Mouse (Mus musculus) forebrain, embryonic 15.5 days (tissue): ENCODE data around the gene Glul. TPM values are rescaled to one million over a fixed set of nuclear protein-coding genes. Genes with fewer than 3 reads are reported as not detected.
"Not testable (repeated sequence)": the region's sequence is repeated elsewhere in the genome, so short reads cannot be mapped to it uniquely, and the experiment has no call there.

ENCODE experiments used
- ATAC-seq: fragments of 200-750 bp; cut with Nextera tagmentation; replicated peaks from 2 replicates; pipeline ENCODE4 v1.8.0; 2017; ENCODE audit warnings: mild to moderate bottlenecking, moderate TSS enrichment, moderate library complexity
- H3K27ac ChIP-seq: fragments of 300-500 bp; sonication (generic); replicated peaks from 2 replicates; pipeline ENCODE4 v1.5.1; 2015; ENCODE audit warnings: mild to moderate bottlenecking, inconsistent platforms
- H3K27me3 ChIP-seq: fragments of 300-500 bp; sonication (generic); 2 replicates; pipeline ENCODE4 v1.6.1; 2015; ENCODE audit warnings: inconsistent platforms
- H3K36me3 ChIP-seq: fragments of 300-500 bp; sonication (generic); 2 replicates; pipeline ENCODE4 v1.6.1; 2015; ENCODE audit warnings: mild to moderate bottlenecking, inconsistent platforms
- H3K4me1 ChIP-seq: fragments of 300-500 bp; sonication (generic); 2 replicates; pipeline ENCODE4 v1.6.1; 2015; ENCODE audit warnings: inconsistent platforms
- H3K4me2 ChIP-seq: fragments of 300-500 bp; sonication (generic); replicated peaks from 2 replicates; pipeline ENCODE4 v1.6.1; 2015; ENCODE audit warnings: mild to moderate bottlenecking, inconsistent platforms
- H3K4me3 ChIP-seq: fragments of 300-500 bp; sonication (generic); 2 replicates; pipeline ENCODE4 v1.5.1; 2015; ENCODE audit warnings: mild to moderate bottlenecking, inconsistent platforms
- H3K9ac ChIP-seq: fragments of 300-500 bp; sonication (generic); replicated peaks from 2 replicates; pipeline ENCODE4 v1.6.1; 2015; ENCODE audit warnings: mild to moderate bottlenecking, inconsistent platforms
- H3K9me3 ChIP-seq: fragments of 300-500 bp; sonication (generic); 2 replicates; pipeline ENCODE4 v1.6.1; 2016; ENCODE audit warnings: inconsistent platforms
- WGBS: fragments of 180-500 bp; shearing (Covaris S2); methylation state at CpG from one replicate; pipeline ENCODE4 v1.1.7; 2015; ENCODE audit warnings: mixed read lengths; 5-methylcytosine and 5-hydroxymethylcytosine counted together
- polyA plus RNA-seq: library from polyadenylated mRNA; unstranded; fragments of >200 nt; fragmentation: Nextera tagmentation; extraction: Ambion mirVana; gene quantifications from 2 replicates; pipeline ENCODE4 v1.2.1, GENCODE M21; 2015

The Glul gene
- polyA plus RNA-seq: 121 and 133 TPM in 2 replicates

DNA sequence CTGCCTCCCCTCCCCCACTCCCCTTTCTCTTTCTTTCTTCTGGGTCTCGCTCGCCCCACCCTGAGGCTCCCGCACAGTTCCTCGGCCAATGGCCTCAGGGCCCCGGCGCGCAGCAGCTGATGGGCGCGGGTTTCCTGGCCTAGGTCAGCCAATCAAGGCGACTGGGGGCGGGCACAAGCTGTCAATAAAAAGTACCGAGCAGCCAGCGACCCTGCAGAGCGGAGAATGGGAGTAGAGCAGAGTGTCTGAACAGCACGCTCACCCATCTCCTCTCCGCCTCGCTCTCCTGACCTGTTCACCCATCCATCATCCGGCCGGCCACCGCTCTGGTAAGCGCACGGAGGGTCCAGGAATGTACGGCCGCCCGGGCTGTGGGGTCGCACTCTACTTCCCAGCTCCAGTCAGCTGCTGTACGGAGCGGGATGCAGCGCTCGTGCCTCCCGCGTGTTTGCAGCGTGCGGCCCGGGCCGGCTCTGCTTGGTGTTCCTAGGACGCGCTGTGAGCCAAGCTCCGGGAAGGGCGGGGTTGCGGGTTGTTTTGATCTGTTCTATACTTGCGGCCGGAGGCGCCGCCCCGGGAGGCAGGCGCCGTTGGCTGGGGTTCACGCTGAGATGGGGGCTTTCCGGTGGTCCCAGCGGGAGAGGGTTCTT, at the start of gene Glul, which contains the start of gene Teddm2:
TSS of gene Glul (plus strand) at position 214 of the 650 bp plus-strand sequence.
TSS of gene Teddm2 (minus strand) at position 498 of the 650 bp plus-strand sequence.
- H3K4me3 ChIP-seq: peak within 1 kb of the TSS; percentile 96
- H3K4me1 ChIP-seq: peaks cover 41% of the 10 kb centered on the region
- H3K9me3 ChIP-seq: no peaks in the 10 kb centered on the region
- peaks cover 19% of the 10 kb centered on the region for H3K36me3 ChIP-seq
- no peaks in the 10 kb centered on the region for H3K27me3 ChIP-seq
- WGBS: under 1% methylated on average over 51 of the region's 51 CpGs
- H3K27ac ChIP-seq: peak within 1 kb of the TSS; percentile 99
- H3K9ac ChIP-seq: peak within 1 kb of the TSS; percentile 95
- peak within 1 kb of the TSS; percentile 59 for H3K4me2 ChIP-seq
- peak; percentile 97 for ATAC-seq

DNA sequence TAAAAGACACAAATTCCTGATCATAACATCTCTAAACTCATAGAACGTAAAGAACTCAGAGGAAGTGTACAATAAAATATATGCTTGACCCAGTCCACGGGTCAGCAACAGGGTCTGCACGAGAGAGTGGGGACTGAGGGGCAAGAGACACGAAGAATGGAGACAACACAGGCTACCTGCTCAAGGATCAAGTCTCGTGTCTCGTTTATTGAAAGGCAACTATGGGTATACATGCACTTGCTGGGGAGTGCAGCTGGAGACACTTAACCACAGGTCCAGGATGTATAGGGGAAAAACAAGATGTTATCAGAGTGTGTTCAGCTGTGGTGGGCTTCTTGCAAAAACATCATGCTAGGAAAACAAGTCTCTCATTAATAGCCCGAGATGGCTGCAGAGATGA, 47.0 kb upstream of the Glul start:
- not testable (repeated sequence) for H3K4me1 ChIP-seq, H3K9ac ChIP-seq, H3K36me3 ChIP-seq, H3K4me2 ChIP-seq, H3K9me3 ChIP-seq, H3K27me3 ChIP-seq, H3K4me3 ChIP-seq, ATAC-seq, H3K27ac ChIP-seq
- WGBS: 82% methylated on average over 7 of the region's 7 CpGs

DNA sequence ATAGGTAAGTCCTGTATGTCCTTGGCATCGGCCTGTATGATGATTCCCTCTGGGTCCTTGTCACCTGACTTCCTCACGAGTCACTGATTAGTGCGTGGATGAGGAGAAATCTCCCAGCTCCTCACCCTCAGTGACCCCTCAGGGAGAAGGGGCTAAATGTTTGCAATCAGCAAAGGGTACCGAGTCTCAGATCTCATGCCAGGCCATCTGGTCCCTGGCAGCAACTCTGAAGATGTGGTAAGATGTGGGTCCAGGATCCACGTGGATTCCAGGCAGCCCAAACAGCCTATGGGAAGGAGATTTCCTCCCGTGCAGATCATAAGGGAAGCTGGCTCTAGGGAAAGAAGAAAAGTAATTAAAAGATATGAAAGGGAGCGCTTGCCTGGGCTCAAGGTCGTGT, 43.8 kb upstream of the Glul start:
- H3K4me1 ChIP-seq: no peaks in the 10 kb centered on the region
- no peaks in the 10 kb centered on the region for H3K9me3 ChIP-seq
- no peak overlapping the region for H3K9ac ChIP-seq
- no peaks in the 10 kb centered on the region for H3K36me3 ChIP-seq
- H3K27ac ChIP-seq: no peak overlapping the region
- H3K27me3 ChIP-seq: no peaks in the 10 kb centered on the region
- no peak overlapping the region for H3K4me2 ChIP-seq
- ATAC-seq: no peak
- 72% methylated on average over 8 of the region's 8 CpGs for WGBS
- no peak overlapping the region for H3K4me3 ChIP-seq

DNA sequence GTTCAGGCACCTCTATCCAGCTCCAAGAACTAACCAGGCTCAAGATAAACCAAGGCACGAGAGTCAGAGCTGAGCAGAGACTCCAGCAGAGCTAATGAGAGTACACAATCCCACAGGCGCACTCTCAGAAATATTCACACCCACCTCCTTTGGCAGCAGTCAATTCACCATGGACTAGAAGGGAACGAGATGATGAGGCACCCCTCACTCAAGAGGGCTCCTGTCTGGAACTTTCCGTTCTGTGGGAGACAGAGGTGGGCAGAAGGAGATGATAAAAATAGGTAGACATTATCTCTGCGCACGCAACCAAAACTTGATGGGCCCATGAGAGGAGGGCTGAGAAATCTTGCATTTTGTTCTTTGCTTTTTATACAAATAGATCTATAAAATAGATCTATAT, 25.7 kb upstream of the Glul start, which contains the start of gene Teddm1b:
TSS of gene Teddm1b (plus strand) at position 301 of the 400 bp plus-strand sequence.
- WGBS: 86% methylated on average over 6 of the region's 6 CpGs
- ATAC-seq: no peak
- no peaks in the 10 kb centered on the region for H3K4me1 ChIP-seq

DNA sequence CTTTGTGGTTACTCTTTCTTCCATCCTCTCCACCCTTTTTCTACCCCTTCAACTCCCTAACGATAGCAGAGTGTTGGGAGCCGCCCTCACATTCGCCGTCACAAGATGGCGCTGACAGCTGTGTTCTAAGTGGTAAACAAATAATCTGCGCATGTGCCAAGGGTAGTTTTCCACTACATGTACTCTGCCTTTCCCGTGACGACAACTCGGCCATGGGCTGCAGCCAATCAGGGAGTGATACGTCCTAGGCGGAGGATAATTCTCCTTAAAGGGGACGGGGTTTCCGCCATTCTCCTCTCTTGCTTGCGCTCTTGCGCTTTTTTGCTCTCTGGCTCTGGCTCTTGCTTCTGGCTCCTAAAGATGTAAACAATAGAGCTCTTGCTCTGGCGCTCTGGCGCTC, 19.4 kb upstream of the Glul start:
- not testable (repeated sequence) for H3K9ac ChIP-seq, H3K4me1 ChIP-seq, ATAC-seq, H3K9me3 ChIP-seq, H3K27ac ChIP-seq, H3K27me3 ChIP-seq, H3K4me2 ChIP-seq, H3K4me3 ChIP-seq, H3K36me3 ChIP-seq
- WGBS: 97% methylated on average over 17 of the region's 17 CpGs

More for the DNA sequence above, 25.7 kb upstream of the Glul start, which contains the start of gene Teddm1b:
- H3K27me3 ChIP-seq: no peaks in the 10 kb centered on the region
- no peak within 1 kb of the TSS for H3K4me3 ChIP-seq
- H3K9ac ChIP-seq: no peak within 1 kb of the TSS
- no peaks in the 10 kb centered on the region for H3K36me3 ChIP-seq
- H3K4me2 ChIP-seq: no peak within 1 kb of the TSS
- H3K9me3 ChIP-seq: no peaks in the 10 kb centered on the region
- H3K27ac ChIP-seq: no peak within 1 kb of the TSS

DNA sequence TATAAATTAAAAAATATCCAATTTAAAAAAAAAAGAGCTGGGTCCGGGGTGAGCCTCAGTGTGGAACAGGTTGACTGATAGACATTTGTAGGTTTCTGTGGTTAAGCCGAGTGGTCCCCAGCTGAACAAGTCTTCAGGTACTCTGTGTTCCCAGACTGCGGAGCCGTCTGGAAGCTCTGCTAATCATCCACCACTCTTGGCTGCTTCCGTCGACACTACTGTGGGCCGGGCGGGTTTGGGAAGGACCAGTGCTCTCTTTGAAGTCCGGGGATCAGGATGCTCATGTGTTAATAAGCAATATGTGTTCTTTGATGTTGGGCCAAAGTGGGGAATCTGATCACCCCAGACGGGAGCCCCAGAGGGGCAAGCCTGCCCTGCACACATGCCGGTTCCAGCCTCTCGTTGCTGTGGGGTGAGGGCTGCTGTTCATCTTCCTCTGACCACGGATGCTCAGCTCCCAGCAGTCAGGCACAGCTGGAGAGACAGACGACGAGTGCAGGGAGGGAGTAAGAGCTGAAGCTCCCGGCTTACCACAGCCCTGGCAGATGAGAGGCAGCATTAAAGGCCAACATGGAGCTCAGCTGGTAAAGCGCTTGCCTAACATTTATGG, 13.6 kb upstream of the Glul start:
- no peaks in the 10 kb centered on the region for H3K27me3 ChIP-seq
- no peak overlapping the region for H3K27ac ChIP-seq
- ATAC-seq: 0 out of 2 replicates have a peak, but pooled peaks have one; percentile 26

DNA sequence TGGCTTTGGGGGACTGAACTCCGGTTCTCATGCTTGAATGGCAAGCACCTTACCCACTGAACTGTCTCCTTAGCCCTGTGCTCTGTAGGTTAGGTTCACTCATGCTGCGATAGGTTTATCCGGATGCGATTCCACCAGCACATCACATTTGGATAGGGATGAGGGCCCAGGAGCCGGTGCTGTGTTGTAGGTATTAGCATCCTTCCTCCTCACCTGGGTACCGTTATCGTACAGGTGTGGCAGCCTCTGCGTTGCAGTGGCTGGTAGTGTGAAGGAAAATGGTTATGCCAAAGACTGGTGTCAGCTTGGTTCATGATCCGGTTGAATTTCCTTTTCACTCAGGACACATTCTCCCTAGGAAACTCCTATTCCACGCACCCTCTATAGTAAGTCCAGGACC, 9.6 kb upstream of the Glul start:
- no peak overlapping the region for H3K9ac ChIP-seq
- no peak overlapping the region for H3K4me2 ChIP-seq
- no peaks in the 10 kb centered on the region for H3K27me3 ChIP-seq
- H3K9me3 ChIP-seq: no peaks in the 10 kb centered on the region
- 97% methylated on average over 10 of the region's 10 CpGs for WGBS
- no peak overlapping the region for H3K27ac ChIP-seq
- H3K4me3 ChIP-seq: no peak overlapping the region
- no peaks in the 10 kb centered on the region for H3K36me3 ChIP-seq
- peaks cover 9% of the 10 kb centered on the region for H3K4me1 ChIP-seq
- ATAC-seq: no peak

More for the DNA sequence above, 13.6 kb upstream of the Glul start:
- Histone ChIP-seq H3K4me2 (no peak overlapping the region), H3K9ac (no peak overlapping the region), H3K36me3 (no peaks in the 10 kb centered on the region), H3K4me1 (no peaks in the 10 kb centered on the region), H3K4me3 (no peak overlapping the region), H3K9me3 (no peaks in the 10 kb centered on the region)
- WGBS: 40% methylated on average over 17 of the region's 17 CpGs

DNA sequence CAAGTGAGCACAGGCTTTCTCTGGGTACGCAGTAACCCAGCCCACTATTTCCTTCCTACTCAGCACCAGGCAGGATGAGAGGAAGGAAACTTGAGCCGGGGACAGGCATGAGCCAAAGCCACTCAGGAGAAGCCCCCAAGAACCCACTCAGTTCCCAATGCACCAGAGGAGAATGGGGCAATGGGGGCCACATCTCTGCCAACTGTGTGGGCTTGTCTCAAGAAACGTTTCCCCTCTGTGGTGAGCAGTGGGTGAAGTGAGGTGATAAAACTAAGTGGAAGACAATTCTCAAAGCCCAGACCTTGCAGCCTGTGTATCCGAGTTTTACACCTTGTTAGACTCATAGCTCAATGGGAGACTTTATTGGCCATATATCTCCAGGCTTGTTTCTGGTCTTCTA, 8.3 kb upstream of the Glul start, which contains the start of gene Teddm1a:
TSS of gene Teddm1a (plus strand) at position 301 of the 400 bp plus-strand sequence.
- no peaks in the 10 kb centered on the region for H3K27me3 ChIP-seq
- H3K36me3 ChIP-seq: no peaks in the 10 kb centered on the region
- H3K4me3 ChIP-seq: no peak within 1 kb of the TSS
- H3K9ac ChIP-seq: no peak within 1 kb of the TSS
- no peak within 1 kb of the TSS for H3K27ac ChIP-seq
- ATAC-seq: no peak
- no peaks in the 10 kb centered on the region for H3K9me3 ChIP-seq
- 80% methylated on average over 4 of the region's 4 CpGs for WGBS
- no peak within 1 kb of the TSS for H3K4me2 ChIP-seq
- peaks cover 13% of the 10 kb centered on the region for H3K4me1 ChIP-seq

DNA sequence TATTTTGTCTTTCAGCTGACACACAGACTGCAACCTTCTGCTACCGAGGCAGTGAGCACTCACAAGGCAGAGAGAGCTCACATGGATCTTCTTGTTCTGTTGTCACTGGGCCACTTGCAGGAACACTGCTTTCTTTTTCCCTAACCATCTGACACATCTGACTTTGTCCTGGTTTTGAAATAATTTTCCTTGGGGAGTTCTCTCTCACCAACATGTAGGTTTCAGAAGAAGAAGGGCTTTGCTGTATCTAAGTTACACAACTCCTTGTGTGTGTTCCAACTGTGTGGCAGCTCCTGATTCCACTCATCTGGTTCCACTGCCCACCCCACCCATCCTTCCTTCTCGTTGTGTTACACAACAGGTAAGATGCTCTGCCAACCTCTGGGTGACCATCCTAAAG, 6.0 kb upstream of the Glul start:
- Histone ChIP-seq H3K4me2 (no peak overlapping the region), H3K9me3 (no peaks in the 10 kb centered on the region), H3K36me3 (no peaks in the 10 kb centered on the region), H3K4me3 (no peak overlapping the region), H3K27ac (no peak overlapping the region), H3K4me1 (peaks cover 17% of the 10 kb centered on the region), H3K9ac (no peak overlapping the region), H3K27me3 (no peaks in the 10 kb centered on the region)
- ATAC-seq: no peak
- 75% methylated on average over 2 of the region's 2 CpGs for WGBS

DNA sequence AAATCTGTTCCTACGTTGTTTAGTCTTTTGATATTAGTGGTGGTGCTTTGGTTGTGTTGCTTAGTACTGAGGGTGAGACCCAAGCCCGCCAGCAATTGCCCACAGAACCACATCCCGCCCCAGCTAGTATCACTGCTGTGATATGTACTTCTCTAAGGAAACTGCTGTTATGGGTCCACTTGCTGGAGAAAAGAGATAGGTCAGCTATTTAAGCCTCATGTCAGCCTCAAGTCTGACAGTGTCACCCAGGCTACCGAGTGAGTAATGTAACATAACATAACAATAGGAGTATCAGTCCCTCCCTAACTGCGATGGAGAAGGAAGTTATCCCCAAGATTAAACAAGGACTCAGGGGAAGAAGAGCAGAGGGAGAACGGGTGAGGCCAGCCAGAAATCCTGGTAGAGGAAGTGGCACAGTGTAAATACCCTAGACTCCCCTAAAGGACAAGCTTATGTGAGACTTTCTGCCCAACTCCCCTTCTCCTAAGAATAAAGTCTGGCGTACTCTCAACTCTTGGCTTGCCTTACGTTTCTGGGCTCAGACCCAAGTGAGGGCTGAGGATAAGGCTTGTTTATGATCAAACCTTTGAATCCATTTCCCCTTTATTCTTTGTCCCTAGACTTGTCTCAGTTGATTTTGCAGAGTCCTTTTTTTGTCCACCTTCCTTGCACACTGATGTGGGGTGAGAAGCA, 5.4 kb upstream of the Glul start:
- no peak overlapping the region for H3K27ac ChIP-seq
- peaks cover 23% of the 10 kb centered on the region for H3K4me1 ChIP-seq
- H3K4me3 ChIP-seq: no peak overlapping the region
- no peak for ATAC-seq
- no peaks in the 10 kb centered on the region for H3K36me3 ChIP-seq
- WGBS: 55% methylated on average over 8 of the region's 8 CpGs
- no peak overlapping the region for H3K9ac ChIP-seq
- no peaks in the 10 kb centered on the region for H3K27me3 ChIP-seq
- no peaks in the 10 kb centered on the region for H3K9me3 ChIP-seq
- no peak overlapping the region for H3K4me2 ChIP-seq

DNA sequence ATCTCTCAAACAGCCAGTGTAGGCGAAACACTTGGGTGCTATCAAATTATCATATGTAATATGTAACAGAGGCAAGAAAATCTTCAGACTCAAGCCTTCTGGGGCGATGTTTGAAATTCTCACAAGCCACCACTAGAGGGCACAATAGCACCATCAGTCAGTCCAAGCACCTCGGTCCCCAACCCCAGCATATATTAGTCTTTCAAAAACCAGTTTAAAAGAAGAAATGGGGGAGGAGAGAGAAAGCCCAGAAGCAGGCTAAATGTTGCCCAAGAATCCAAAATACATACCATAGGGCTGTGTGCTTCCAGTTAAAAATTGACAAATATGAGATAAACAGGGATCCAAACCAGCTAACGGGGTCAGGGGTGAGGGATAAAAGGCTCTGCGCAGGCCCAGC, 4.8 kb upstream of the Glul start:
- no peak overlapping the region for H3K4me3 ChIP-seq

DNA sequence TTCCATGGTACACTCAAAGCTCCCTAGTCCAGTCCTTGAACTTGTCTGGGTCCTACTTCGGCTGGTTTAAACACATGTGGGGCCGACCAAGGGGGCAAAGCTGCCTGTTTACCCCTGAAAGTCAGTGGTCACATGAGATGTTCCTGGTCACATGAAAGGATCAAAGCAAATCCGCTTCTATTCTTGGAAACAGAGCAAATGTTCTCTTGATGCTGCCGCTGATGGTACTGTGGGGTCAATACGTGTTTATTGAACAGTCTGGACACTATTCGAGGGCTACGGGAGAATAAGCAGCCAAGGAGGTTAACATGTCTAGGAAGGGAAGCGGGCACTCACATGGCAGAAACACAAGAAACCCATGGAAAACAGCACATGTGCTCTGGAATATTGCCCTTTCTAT, 2.5 kb upstream of the Glul start:
- H3K9ac ChIP-seq: no peak overlapping the region
- ATAC-seq: no peak
- no peaks in the 10 kb centered on the region for H3K36me3 ChIP-seq
- no peak overlapping the region for H3K27ac ChIP-seq
- H3K27me3 ChIP-seq: no peaks in the 10 kb centered on the region
- H3K4me1 ChIP-seq: peaks cover 35% of the 10 kb centered on the region
- WGBS: 87% methylated on average over 8 of the region's 8 CpGs
- H3K4me2 ChIP-seq: no peak overlapping the region
- H3K4me3 ChIP-seq: no peak overlapping the region
- H3K9me3 ChIP-seq: no peaks in the 10 kb centered on the region

More for the DNA sequence above, 4.8 kb upstream of the Glul start:
- Histone ChIP-seq H3K9ac (no peak overlapping the region), H3K9me3 (no peaks in the 10 kb centered on the region), H3K27me3 (no peaks in the 10 kb centered on the region), H3K4me1 (peaks cover 23% of the 10 kb centered on the region), H3K36me3 (no peaks in the 10 kb centered on the region), H3K4me2 (no peak overlapping the region), H3K27ac (no peak overlapping the region)
- peak; percentile 11; the same call in 1 of the 2 replicates for ATAC-seq
- 36% methylated on average over 5 of the region's 5 CpGs for WGBS
